Mouse (Mus musculus): Measurements from ENCODE around the gene Ssbp3.

GRCm38 (mm10) chr4:106970786-106971185 lies 60.3 kb downstream of the Ssbp3 start:
- TF ChIP-seq HCFC1 (IDR thresholded peaks at IDR 0.05; ENCODE audit: borderline replicate concordance, insufficient read depth, low read length) (no peak), MAFK (IDR thresholded peaks at IDR 0.05; ENCODE audit: insufficient read depth, low read depth, low read length) (no peak), ZC3H11A (IDR thresholded peaks at IDR 0.05; ENCODE audit: borderline replicate concordance, low read depth, low read length) (no peak)

All from ES-E14 (cell line).